Mouse (Mus musculus): ENCODE results near the gene Gm28539.

GRCm38 (mm10) chr16:18921771-18922170 lies 85.4 kb downstream of the Gm28539 start:
- no peak for TF ChIP-seq CTCF (IDR thresholded peaks at IDR 0.05; ENCODE audit: low read depth, low read length)
- TF ChIP-seq POLR2A (IDR thresholded peaks at IDR 0.05; ENCODE audit: borderline replicate concordance, low read depth, low read length): no peak

All from bone marrow macrophage, adult 2 months (primary cell).